Mouse (Mus musculus) mature B cell (primary cell): Measurements from ENCODE around the gene Stk39.

Experiments used
- in situ Hi-C: fragments of 300-500 bp; cut with MboI; formaldehyde crosslinking; loops from 2 replicates; pipeline ENCODE4 v1.14.3; 2019

Gene Stk39

GRCm38 (mm10) chr2:68232929-68233328 lies 239.1 kb downstream of the Stk39 start:
- in situ Hi-C loops, result no loop called here

- in situ Hi-C loops, result no loop called here
Observed at GRCm38 (mm10) chr2:68229872-68230271, 242.2 kb downstream of the Stk39 start.

- in situ Hi-C loops, result no loop called here
Observed at GRCm38 (mm10) chr2:68229081-68229480, 243.0 kb downstream of the Stk39 start.

- in situ Hi-C loops, result no loop called here
Observed at GRCm38 (mm10) chr2:68222227-68222873, 249.7 kb downstream of the Stk39 start.

GRCm38 (mm10) chr2:68221226-68221625 lies 250.8 kb downstream of the Stk39 start:
- in situ Hi-C loops, result no loop called here

GRCm38 (mm10) chr2:68219823-68220222 lies 252.2 kb downstream of the Stk39 start:
- in situ Hi-C loops, result no loop called here

- in situ Hi-C loops, result no loop called here
Observed at GRCm38 (mm10) chr2:68215176-68215575, 256.9 kb downstream of the Stk39 start.

- in situ Hi-C loops, result no loop called here
Observed at GRCm38 (mm10) chr2:68214400-68214799, 257.7 kb downstream of the Stk39 start.

- in situ Hi-C loops, result no loop called here
Observed at GRCm38 (mm10) chr2:68211443-68211842, 260.6 kb downstream of the Stk39 start.

- in situ Hi-C loops, result no loop called here
Observed at GRCm38 (mm10) chr2:68196245-68196644, 275.8 kb downstream of the Stk39 start.

- in situ Hi-C loops, result no loop called here
Observed at GRCm38 (mm10) chr2:68194444-68194843, 277.6 kb downstream of the Stk39 start.

GRCm38 (mm10) chr2:68193465-68193837 lies 278.6 kb downstream of the Stk39 start:
- in situ Hi-C loops, result no loop called here

GRCm38 (mm10) chr2:68192605-68193464 lies 279.2 kb downstream of the Stk39 start:
- in situ Hi-C loops, result no loop called here

GRCm38 (mm10) chr2:68176425-68176824 lies 295.6 kb downstream of the Stk39 start:
- in situ Hi-C loops, result no loop called here

GRCm38 (mm10) chr2:68171306-68171705 lies 300.8 kb downstream of the Stk39 start:
- in situ Hi-C loops, result no loop called here

GRCm38 (mm10) chr2:68162012-68162411 lies 310.1 kb downstream of the Stk39 start:
- in situ Hi-C loops, result no loop called here

GRCm38 (mm10) chr2:68160566-68160965 lies 311.5 kb downstream of the Stk39 start:
- in situ Hi-C loops, result no loop called here
